Mouse (Mus musculus) liver, embryonic 11.5 days (tissue): Measurements from ENCODE around the gene Cmtm2a. TPM values are rescaled to one million over a fixed set of nuclear protein-coding genes. Genes with fewer than 3 reads are reported as not detected.
"Not testable (repeated sequence)": the region's sequence is repeated elsewhere in the genome, so short reads cannot be mapped to it uniquely, and the experiment has no call there.

ENCODE experiments used
- ATAC-seq: fragments of 200-750 bp; cut with Nextera tagmentation; replicated peaks from 2 replicates; pipeline ENCODE4 v1.8.0; 2017; ENCODE audit warnings: moderate number of reproducible peaks, mild to moderate bottlenecking, moderate TSS enrichment, moderate library complexity; ENCODE audit not compliant: low FRiP score
- DNase-seq: peaks from one replicate; pipeline ENCODE4 v3.0.0-alpha.2; 2017; ENCODE audit warnings: low spot score
- H3K27ac ChIP-seq: fragments of 300-500 bp; sonication (generic); 2 replicates; pipeline ENCODE4 v1.5.1; 2014; ENCODE audit warnings: mild to moderate bottlenecking, low read depth, low read length, control low read depth
- H3K27me3 ChIP-seq: fragments of 300-500 bp; sonication (generic); replicated peaks from 2 replicates; pipeline ENCODE4 v1.6.1; 2014; ENCODE audit warnings: low read length, mixed read lengths; ENCODE audit not compliant: control insufficient read depth, insufficient read depth
- H3K36me3 ChIP-seq: fragments of 300-500 bp; sonication (generic); 2 replicates; pipeline ENCODE4 v1.6.1; 2014; ENCODE audit warnings: mild to moderate bottlenecking, low read length, moderate library complexity, mixed read lengths; ENCODE audit not compliant: control insufficient read depth, insufficient read depth
- H3K4me1 ChIP-seq: fragments of 300-500 bp; sonication (generic); replicated peaks from 2 replicates; pipeline ENCODE4 v1.6.1; 2014; ENCODE audit warnings: low read length, mixed read lengths; ENCODE audit not compliant: control insufficient read depth, insufficient read depth
- H3K4me2 ChIP-seq: fragments of 300-500 bp; sonication (generic); 2 replicates; pipeline ENCODE4 v1.6.1; 2014; ENCODE audit warnings: mild to moderate bottlenecking, control low read depth, moderate library complexity
- H3K4me3 ChIP-seq: fragments of 300-500 bp; sonication (generic); 2 replicates; pipeline ENCODE4 v1.5.1; 2014; ENCODE audit warnings: low read depth, low read length, control low read depth
- H3K9ac ChIP-seq: fragments of 300-500 bp; sonication (generic); 2 replicates; pipeline ENCODE4 v1.6.1; 2014; ENCODE audit warnings: low read depth, low read length, control low read depth
- H3K9me3 ChIP-seq: fragments of 300-500 bp; sonication (generic); 2 replicates; pipeline ENCODE4 v1.6.1; 2016; ENCODE audit warnings: low read length, inconsistent platforms, mixed read lengths; ENCODE audit not compliant: control insufficient read depth
- WGBS: fragments of 180-500 bp; shearing (Covaris S2); extraction: QIAGEN DNeasy Blood & Tissue Kit; methylation state at CpG from one replicate; pipeline ENCODE4 v1.1.7; 2014; 5-methylcytosine and 5-hydroxymethylcytosine counted together
- polyA plus RNA-seq: library from polyadenylated mRNA; unstranded; fragments of >200 nt; fragmentation: Nextera tagmentation; extraction: Ambion mirVana; gene quantifications from 2 replicates; pipeline ENCODE4 v1.2.1, GENCODE M21; 2014

Gene Cmtm2a
- polyA plus RNA-seq, 1 experiment from 2014 or later, result not detected

DNA sequence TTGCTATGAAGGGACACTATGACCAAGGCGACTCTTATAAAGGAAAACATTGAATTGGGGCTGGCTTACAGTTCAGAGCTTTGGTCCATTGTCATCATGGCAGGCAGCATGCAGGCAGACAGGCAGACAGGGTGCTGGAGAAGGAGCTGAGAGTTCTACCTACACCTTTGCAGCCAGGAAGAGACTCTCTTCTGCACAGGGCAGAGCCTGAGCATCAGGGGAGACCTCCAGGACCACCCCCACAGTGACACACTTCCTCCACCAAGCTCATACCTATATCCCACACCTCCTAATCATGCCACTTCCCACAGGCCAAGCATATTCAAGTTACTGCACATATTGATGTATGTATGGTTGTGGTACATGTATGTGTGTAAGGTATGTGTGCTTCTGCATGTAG lies 43.8 kb upstream of the Cmtm2a start:
- DNase-seq, result peak; percentile 21
- Histone ChIP-seq H3K9me3 (no peaks in the 10 kb centered on the region), H3K4me3 (no peak overlapping the region), H3K4me1 (peaks cover 11% of the 10 kb centered on the region), H3K27ac (no peak overlapping the region), H3K36me3 (no peaks in the 10 kb centered on the region), H3K4me2 (no peak overlapping the region), H3K9ac (no peak overlapping the region), H3K27me3 (no peaks in the 10 kb centered on the region)
- ATAC-seq, result no peak
- WGBS, result 88% methylated on average over 1 of the region's 1 CpGs

DNA sequence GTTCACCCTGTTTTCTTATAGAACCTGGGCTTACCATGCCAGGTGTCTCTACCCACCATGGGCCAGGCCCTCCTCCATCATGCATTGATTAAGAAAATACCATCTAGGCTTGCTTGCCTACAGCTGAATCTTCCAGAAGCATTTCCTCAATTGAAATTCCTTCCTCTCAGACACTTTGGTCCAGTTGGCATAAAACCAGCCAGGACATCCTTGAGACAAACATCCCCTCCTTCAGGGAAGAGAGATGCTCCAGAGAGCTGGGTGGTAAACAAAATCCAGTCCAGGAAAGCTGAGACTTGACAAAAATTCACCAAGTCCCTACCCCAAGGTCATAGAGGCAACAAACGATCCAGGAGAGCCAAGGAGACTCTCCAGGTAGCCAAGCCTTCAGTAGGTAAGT lies 41.2 kb upstream of the Cmtm2a start:
- Histone ChIP-seq H3K27ac (no peak overlapping the region), H3K4me1 (peaks cover 5% of the 10 kb centered on the region), H3K36me3 (no peaks in the 10 kb centered on the region), H3K27me3 (no peaks in the 10 kb centered on the region), H3K9ac (no peak overlapping the region), H3K4me2 (no peak overlapping the region), H3K9me3 (no peaks in the 10 kb centered on the region), H3K4me3 (no peak overlapping the region)
- ATAC-seq (no peak), DNase-seq (peak; percentile 25)
- 76% methylated on average over 1 of the region's 1 CpGs for WGBS

DNA sequence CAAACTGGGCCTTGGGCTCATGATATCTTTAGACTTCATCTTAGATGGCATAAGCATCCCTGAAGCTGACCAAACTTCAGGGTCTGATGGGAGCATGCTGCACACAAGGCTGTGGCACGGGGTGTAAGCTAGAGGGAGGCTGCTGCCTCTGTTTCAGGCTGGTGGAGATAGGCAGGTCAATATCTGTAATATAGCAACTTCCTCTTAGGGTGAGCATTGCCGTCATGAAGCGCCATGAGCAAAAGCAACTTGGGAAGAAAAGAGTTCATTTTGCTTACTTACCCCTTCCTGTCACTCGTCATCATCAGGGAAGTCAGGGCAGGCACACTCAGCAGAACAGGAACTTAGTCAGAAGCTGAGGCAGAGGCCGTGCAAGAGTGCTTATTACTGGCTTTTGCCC lies 40.8 kb upstream of the Cmtm2a start:
- Histone ChIP-seq H3K27me3 (no peaks in the 10 kb centered on the region), H3K36me3 (no peaks in the 10 kb centered on the region), H3K4me3 (no peak overlapping the region), H3K9ac (no peak overlapping the region), H3K27ac (peak overlapping the region; percentile 23; the same call in 1 of the 2 replicates), H3K9me3 (no peaks in the 10 kb centered on the region), H3K4me2 (no peak overlapping the region), H3K4me1 (peaks cover 5% of the 10 kb centered on the region)
- 44% methylated on average over 5 of the region's 5 CpGs for WGBS
- DNase-seq (peak; percentile 26), ATAC-seq (peak; percentile 50; the same call in 1 of the 2 replicates)

DNA sequence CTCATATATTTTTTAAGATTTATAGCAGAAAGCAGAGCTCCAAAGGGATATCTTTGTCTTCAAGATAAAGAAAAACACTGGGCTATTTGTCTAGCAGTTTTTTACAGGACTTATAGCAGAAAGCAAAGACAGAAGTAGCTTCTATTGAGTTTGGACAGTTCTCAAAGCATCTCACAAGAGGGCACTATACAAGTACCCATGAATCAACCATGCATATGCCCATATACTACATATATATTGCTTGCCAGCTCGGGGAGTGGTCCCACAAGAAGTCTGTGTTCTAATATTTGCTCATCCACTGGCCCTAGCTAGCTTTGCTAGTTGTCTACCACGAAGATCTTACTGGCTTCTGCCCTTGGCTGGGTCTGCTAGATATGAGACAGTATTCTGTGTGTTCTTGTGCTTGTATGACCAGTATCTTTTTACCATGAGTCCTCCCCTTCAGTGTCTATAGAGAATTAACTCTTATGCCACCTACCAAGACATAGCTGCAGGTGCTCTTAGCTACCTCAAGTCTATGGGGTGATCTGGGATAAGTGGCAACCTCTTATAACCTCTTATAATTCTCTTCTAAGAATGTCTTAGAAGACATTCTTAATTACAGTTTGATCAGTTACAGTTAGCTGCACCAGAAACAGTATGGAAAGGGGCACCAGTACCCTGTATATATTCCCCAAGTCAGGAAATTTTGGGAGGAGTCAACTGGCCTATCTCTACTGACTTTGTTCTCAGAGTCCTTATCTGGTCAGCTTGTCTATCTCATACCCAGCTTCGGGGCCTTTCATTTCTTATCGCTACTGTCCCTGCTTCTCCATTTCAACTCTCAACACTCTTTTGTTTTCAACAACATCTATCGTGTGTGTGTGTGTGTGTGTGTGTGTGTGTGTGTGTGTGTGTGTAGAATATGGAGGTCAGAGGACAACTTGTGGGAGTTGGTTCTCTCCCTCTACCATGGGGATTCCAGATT lies 40.0 kb upstream of the Cmtm2a start:
- WGBS, result 38% methylated on average over 5 of the region's 5 CpGs
- DNase-seq (peak; percentile 30), ATAC-seq (peak; percentile 71)
- no peak overlapping the region for H3K9ac ChIP-seq
- H3K36me3 ChIP-seq, result no peaks in the 10 kb centered on the region
- no peaks in the 10 kb centered on the region for H3K27me3 ChIP-seq
- no peaks in the 10 kb centered on the region for H3K9me3 ChIP-seq
- no peak overlapping the region for H3K4me3 ChIP-seq
- H3K27ac ChIP-seq, result peak overlapping the region; percentile 23; the same call in 1 of the 2 replicates
- peaks cover 5% of the 10 kb centered on the region for H3K4me1 ChIP-seq
- no peak overlapping the region for H3K4me2 ChIP-seq

DNA sequence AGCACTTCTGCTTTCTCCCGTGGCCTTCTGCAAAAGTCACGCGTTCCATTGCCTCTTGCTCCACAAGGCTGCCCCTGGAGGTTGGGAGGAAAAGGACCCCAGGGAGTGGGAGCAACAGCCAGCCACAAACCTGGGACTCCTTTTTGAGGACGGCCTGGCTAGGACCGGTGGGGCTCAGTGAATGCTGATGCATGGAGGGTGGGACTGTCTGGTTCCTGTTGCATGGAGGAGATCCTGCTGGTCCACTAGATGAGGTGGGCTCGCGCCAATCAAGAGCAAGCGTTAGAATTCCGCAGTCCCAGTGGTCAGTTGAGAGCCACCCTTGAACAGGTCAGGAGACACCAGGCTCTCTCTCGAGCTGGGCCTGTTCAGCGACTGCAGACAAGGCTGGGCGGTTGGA lies 28.9 kb upstream of the Cmtm2a start, which contains the start of gene Cmtm2b:
Cmtm2b (plus strand) TSS at position 301 of the 400 bp plus-strand sequence.
- H3K36me3 ChIP-seq, ATAC-seq, DNase-seq, H3K27me3 ChIP-seq, H3K27ac ChIP-seq, H3K9me3 ChIP-seq, H3K4me2 ChIP-seq, H3K9ac ChIP-seq, H3K4me3 ChIP-seq, H3K4me1 ChIP-seq: not testable (repeated sequence)
- WGBS, result 85% methylated on average over 12 of the region's 12 CpGs

DNA sequence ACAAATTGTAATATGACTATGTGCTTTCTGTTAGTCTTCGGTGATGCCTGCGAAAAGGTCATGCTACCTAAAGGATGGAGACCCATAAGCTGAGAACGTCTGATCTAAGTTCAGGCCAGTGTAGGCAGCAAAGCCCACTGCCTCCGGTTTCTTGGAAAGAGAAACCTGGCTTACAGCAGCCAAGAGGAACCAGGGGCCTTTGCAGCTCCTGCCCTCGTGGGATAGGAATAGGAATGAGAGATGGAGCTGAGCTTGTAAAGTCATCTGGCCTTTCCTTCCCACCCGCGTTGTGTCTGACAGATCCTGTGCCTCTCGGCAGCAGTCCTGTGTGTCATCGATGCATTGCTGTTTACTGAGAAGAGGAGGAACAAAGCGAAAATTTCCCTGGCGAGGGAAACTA lies 28.3 kb upstream of the Cmtm2a start, which contains the start of gene Gm11020:
Gm11020 (plus strand) TSS at position 301 of the 400 bp plus-strand sequence.
- H3K4me1 ChIP-seq, H3K27ac ChIP-seq, H3K36me3 ChIP-seq, ATAC-seq, H3K4me2 ChIP-seq, H3K27me3 ChIP-seq, H3K4me3 ChIP-seq, H3K9me3 ChIP-seq, H3K9ac ChIP-seq, DNase-seq: not testable (repeated sequence)
- 80% methylated on average over 9 of the region's 11 CpGs for WGBS

DNA sequence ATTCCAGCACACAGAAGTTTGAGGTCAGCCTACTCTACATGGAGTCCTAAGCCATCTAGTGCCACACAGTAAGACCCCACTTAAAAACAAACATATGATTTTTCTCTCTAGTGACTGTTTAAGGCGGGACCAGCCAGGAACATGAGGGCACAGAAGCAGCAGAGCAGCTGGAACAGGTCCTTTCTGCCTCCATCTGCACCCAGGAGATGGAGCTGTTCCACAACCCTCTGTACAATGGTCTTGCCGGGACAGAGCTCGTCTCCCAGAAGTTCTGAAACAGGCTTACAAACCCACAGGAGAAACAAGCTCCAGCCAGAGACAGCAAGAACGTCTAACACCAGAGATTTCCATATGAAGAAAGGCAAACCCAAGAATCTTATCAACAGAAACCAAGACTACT lies 20.3 kb upstream of the Cmtm2a start:
- Histone ChIP-seq H3K27me3 (no peaks in the 10 kb centered on the region), H3K4me2 (no peak overlapping the region), H3K9ac (no peak overlapping the region), H3K4me3 (no peak overlapping the region), H3K9me3 (no peaks in the 10 kb centered on the region), H3K4me1 (no peaks in the 10 kb centered on the region), H3K27ac (no peak overlapping the region), H3K36me3 (no peaks in the 10 kb centered on the region)
- ATAC-seq (no peak), DNase-seq (no peak)
- WGBS, result 64% methylated on average over 4 of the region's 4 CpGs

DNA sequence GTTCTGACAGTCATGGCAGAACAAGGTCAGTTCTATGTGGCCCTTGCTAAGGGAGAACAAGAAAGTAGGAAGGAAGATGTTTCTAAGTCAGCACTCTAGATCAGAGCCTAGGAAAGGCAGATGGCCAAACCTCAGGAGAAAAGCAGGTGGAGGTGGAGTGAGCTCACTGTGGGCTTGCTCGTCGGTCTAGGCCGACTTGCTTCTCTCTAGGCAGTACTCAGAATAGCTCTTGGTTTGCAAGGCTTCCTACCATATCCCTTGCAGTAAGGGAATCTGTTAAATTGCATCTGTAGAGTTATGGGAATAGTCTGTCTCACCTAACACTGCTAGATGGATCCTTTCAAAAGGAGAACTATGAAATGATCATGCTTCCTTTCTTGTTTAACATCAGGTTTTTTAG lies 19.0 kb upstream of the Cmtm2a start:
- WGBS, result 82% methylated on average over 3 of the region's 3 CpGs
- not testable (repeated sequence) for ATAC-seq, DNase-seq

More for the DNA sequence above, 19.0 kb upstream of the Cmtm2a start:
- H3K27ac ChIP-seq, H3K4me1 ChIP-seq, H3K9ac ChIP-seq, H3K9me3 ChIP-seq, H3K4me2 ChIP-seq, H3K27me3 ChIP-seq, H3K36me3 ChIP-seq, H3K4me3 ChIP-seq: not testable (repeated sequence)
